Mouse (Mus musculus) stomach, postnatal 0 days (tissue): ENCODE measurements around the gene Acot13.

ENCODE experiments used
- CTCF ChIP-seq: IDR thresholded peaks from 2 replicates; pipeline ENCODE4 v1.5.1; 2016; ENCODE audit warnings: antibody characterized with exemption, low read depth, mild to moderate bottlenecking, moderate library complexity
- EP300 ChIP-seq: optimal IDR thresholded peaks from 2 replicates; pipeline ENCODE3; 2016; ENCODE audit warnings: antibody characterized with exemption

GRCm38 (mm10) chr13:24801308-24801921 is 29.9 kb downstream of the Acot13 start, which contains the start of gene BC005537:
- TF ChIP-seq CTCF = peak; percentile 31
- no peak for TF ChIP-seq EP300
